Mouse (Mus musculus): ENCODE data around the gene Hbb-bh2. TPM values are rescaled to one million over a fixed set of nuclear protein-coding genes. Genes with fewer than 3 reads are reported as not detected.

Gene Hbb-bh2
- polyA plus RNA-seq (2015; fragmentation: Nextera tagmentation; extraction: Ambion mirVana), result not detected in 2 replicates

- no peaks in the 10 kb centered on the region for H3K27me3 ChIP-seq (ENCODE audit: insufficient read depth, low read length)
- H3K9me3 ChIP-seq (ENCODE audit: low read length), result no peaks in the 10 kb centered on the region
- no peaks in the 10 kb centered on the region for H3K36me3 ChIP-seq (replicated peaks; ENCODE audit: insufficient read depth, low read length)
- H3K9ac ChIP-seq (replicated peaks), result no peak within 1 kb of the TSS
- no peak within 1 kb of the TSS for H3K4me2 ChIP-seq (ENCODE audit: low read depth, low read length)
- no peak within 1 kb of the TSS for H3K4me3 ChIP-seq (ENCODE audit: low read depth, low read length)
- no peaks in the 10 kb centered on the region for H3K4me1 ChIP-seq (ENCODE audit: insufficient read depth)
- no peak for TF ChIP-seq EP300 (IDR thresholded peaks at IDR 0.05; ENCODE audit: low read depth)
- ATAC-seq (no peak), DNase-seq (no peak)
- H3K27ac ChIP-seq (ENCODE audit: low read depth), result no peak within 1 kb of the TSS
- WGBS (ENCODE audit: insufficient replicate concordance), result 75% methylated on average over 3 of the region's 3 CpGs
Observed at GRCm38 (mm10) chr7:103840268-103840667, at the start of gene Hbb-bh2. Hbb-bh2 (minus strand) TSS chr7:103840520.

GRCm38 (mm10) chr7:103886152-103886551 lies 45.8 kb upstream of the Hbb-bh2 start, which contains the start of gene Olfr66:
Olfr66 (minus strand) TSS chr7:103886252.
- Histone ChIP-seq H3K27ac (ENCODE audit: low read depth) (no peak within 1 kb of the TSS), H3K4me1 (ENCODE audit: insufficient read depth) (no peaks in the 10 kb centered on the region), H3K9ac (replicated peaks) (no peak within 1 kb of the TSS), H3K4me3 (ENCODE audit: low read depth, low read length) (no peak within 1 kb of the TSS), H3K4me2 (ENCODE audit: low read depth, low read length) (no peak within 1 kb of the TSS), H3K36me3 (replicated peaks; ENCODE audit: insufficient read depth, low read length) (no peaks in the 10 kb centered on the region), H3K9me3 (ENCODE audit: low read length) (no peaks in the 10 kb centered on the region), H3K27me3 (ENCODE audit: insufficient read depth, low read length) (no peaks in the 10 kb centered on the region)
- TF ChIP-seq CTCF (IDR thresholded peaks at IDR 0.05; ENCODE audit: low read depth) (no peak), EP300 (IDR thresholded peaks at IDR 0.05; ENCODE audit: low read depth) (no peak)
- ATAC-seq, result no peak
- DNase-seq, result no peak

DNA sequence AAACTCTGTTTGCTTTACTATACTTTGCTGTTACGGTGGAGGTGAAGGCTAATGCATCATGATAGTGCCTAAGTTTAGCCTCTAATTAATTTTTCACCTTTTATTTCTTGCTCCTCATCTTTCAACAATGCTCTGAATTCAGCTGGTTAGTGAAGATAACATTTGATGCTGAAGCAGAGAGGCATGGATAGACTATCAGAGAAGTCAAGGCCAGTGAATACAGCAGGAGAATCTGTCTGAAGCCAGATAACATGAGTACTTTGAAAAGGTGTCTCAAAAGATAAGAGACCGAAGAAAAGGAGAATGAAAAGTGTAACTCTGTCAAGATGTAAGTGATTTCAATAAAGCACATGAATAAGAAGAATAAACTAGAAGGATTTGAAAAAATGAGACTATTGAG lies 36.8 kb upstream of the Hbb-bh2 start:
- Histone ChIP-seq H3K27ac (ENCODE audit: low read depth) (peak overlapping the region; percentile 74; the same call in 1 of the 2 replicates), H3K4me2 (ENCODE audit: low read depth, low read length) (no peak overlapping the region), H3K9me3 (ENCODE audit: low read length) (no peaks in the 10 kb centered on the region), H3K27me3 (ENCODE audit: insufficient read depth, low read length) (no peaks in the 10 kb centered on the region), H3K4me3 (ENCODE audit: low read depth, low read length) (no peak overlapping the region), H3K36me3 (replicated peaks; ENCODE audit: insufficient read depth, low read length) (no peaks in the 10 kb centered on the region), H3K9ac (replicated peaks) (no peak overlapping the region), H3K4me1 (ENCODE audit: insufficient read depth) (peaks cover 16% of the 10 kb centered on the region)
- TF ChIP-seq EP300 (IDR thresholded peaks at IDR 0.05; ENCODE audit: low read depth) (peak; percentile 100), CTCF (IDR thresholded peaks at IDR 0.05; ENCODE audit: low read depth) (no peak)
- DNase-seq (no peak), ATAC-seq (peak; percentile 93)
- 52% methylated on average over 2 of the region's 2 CpGs for WGBS (ENCODE audit: insufficient replicate concordance)

DNA sequence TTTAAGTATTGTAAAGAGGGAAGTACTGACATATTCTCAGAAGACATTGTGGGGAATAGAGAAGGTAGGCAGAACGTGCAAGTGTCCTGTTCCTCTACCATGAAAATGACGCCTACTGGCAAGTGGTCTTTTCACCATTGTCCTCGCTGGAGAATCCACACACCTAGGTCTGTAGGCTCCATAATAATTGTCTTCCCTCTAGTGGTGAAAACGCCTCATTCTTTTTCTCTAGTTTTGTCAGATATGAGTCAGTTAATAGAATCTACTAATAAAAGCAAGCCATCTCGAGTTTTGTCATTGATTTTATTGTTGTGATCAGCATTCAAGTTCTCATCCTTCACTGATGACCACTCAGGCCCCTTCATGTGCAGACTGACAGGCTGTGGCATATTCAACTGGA lies 34.1 kb upstream of the Hbb-bh2 start:
- Histone ChIP-seq H3K9me3 (ENCODE audit: low read length) (no peaks in the 10 kb centered on the region), H3K9ac (replicated peaks) (0 out of 2 replicates have a peak overlapping the region, but pooled peaks have one; percentile 3), H3K27me3 (ENCODE audit: insufficient read depth, low read length) (no peaks in the 10 kb centered on the region), H3K4me2 (ENCODE audit: low read depth, low read length) (peak overlapping the region; percentile 10; the same call in 1 of the 2 replicates), H3K27ac (ENCODE audit: low read depth) (peak overlapping the region; percentile 53), H3K4me1 (ENCODE audit: insufficient read depth) (peaks cover 17% of the 10 kb centered on the region), H3K4me3 (ENCODE audit: low read depth, low read length) (no peak overlapping the region), H3K36me3 (replicated peaks; ENCODE audit: insufficient read depth, low read length) (no peaks in the 10 kb centered on the region)
- no peak for ATAC-seq
- no peak for TF ChIP-seq EP300 (IDR thresholded peaks at IDR 0.05; ENCODE audit: low read depth)
- peak; percentile 60 for TF ChIP-seq CTCF (IDR thresholded peaks at IDR 0.05; ENCODE audit: low read depth)
- 33% methylated on average over 5 of the region's 5 CpGs for WGBS (ENCODE audit: insufficient replicate concordance)
- DNase-seq, result no peak

GRCm38 (mm10) chr7:103873064-103873463 lies 32.7 kb upstream of the Hbb-bh2 start:
- no peaks in the 10 kb centered on the region for H3K27me3 ChIP-seq (ENCODE audit: insufficient read depth, low read length)
- peak overlapping the region; percentile 80 for H3K27ac ChIP-seq (ENCODE audit: low read depth)
- H3K9ac ChIP-seq (replicated peaks), result peak overlapping the region; percentile 35; the same call in 1 of the 2 replicates
- peak overlapping the region; percentile 47; the same call in 1 of the 2 replicates for H3K4me2 ChIP-seq (ENCODE audit: low read depth, low read length)
- no peaks in the 10 kb centered on the region for H3K36me3 ChIP-seq (replicated peaks; ENCODE audit: insufficient read depth, low read length)
- peak; percentile 72 for TF ChIP-seq CTCF (IDR thresholded peaks at IDR 0.05; ENCODE audit: low read depth)
- TF ChIP-seq EP300 (IDR thresholded peaks at IDR 0.05; ENCODE audit: low read depth), result peak; percentile 62; the same call in 1 of the 2 replicates
- WGBS (ENCODE audit: insufficient replicate concordance), result 2% methylated on average over 1 of the region's 1 CpGs
- no peak for DNase-seq
- ATAC-seq, result no peak
- peaks cover 10% of the 10 kb centered on the region for H3K4me1 ChIP-seq (ENCODE audit: insufficient read depth)
- H3K9me3 ChIP-seq (ENCODE audit: low read length), result no peaks in the 10 kb centered on the region
- no peak overlapping the region for H3K4me3 ChIP-seq (ENCODE audit: low read depth, low read length)

DNA sequence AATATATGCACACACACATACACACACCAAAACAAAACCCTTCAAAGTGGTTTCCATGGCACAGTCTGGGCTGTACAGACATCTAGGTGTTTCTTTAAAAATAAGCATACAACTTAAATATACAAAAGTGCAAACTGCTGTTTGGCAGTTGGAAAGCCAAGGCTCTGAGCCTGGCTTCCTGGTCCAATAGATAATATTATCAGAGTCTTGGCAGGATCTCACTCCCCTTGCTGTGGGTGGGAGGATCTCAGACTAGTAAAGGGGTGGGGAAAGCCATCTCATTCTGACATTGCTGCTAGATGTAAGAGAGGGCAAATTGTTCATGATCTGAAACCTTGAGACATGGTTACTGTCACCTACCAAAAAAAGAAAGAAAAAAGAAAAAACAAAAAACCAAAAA lies 30.3 kb upstream of the Hbb-bh2 start:
- H3K27me3 ChIP-seq (ENCODE audit: insufficient read depth, low read length), result no peaks in the 10 kb centered on the region
- DNase-seq, result peak; percentile 51
- H3K4me3 ChIP-seq (ENCODE audit: low read depth, low read length), result no peak overlapping the region
- peaks cover 6% of the 10 kb centered on the region for H3K4me1 ChIP-seq (ENCODE audit: insufficient read depth)
- peak overlapping the region; percentile 38; the same call in 1 of the 2 replicates for H3K4me2 ChIP-seq (ENCODE audit: low read depth, low read length)
- H3K36me3 ChIP-seq (replicated peaks; ENCODE audit: insufficient read depth, low read length), result no peaks in the 10 kb centered on the region
- no peaks in the 10 kb centered on the region for H3K9me3 ChIP-seq (ENCODE audit: low read length)
- TF ChIP-seq CTCF (IDR thresholded peaks at IDR 0.05; ENCODE audit: low read depth), result no peak
- peak; percentile 100 for TF ChIP-seq EP300 (IDR thresholded peaks at IDR 0.05; ENCODE audit: low read depth)
- peak overlapping the region; percentile 96 for H3K27ac ChIP-seq (ENCODE audit: low read depth)
- peak overlapping the region; percentile 50 for H3K9ac ChIP-seq (replicated peaks)
- ATAC-seq, result peak; percentile 91

GRCm38 (mm10) chr7:103865716-103866115 lies 25.4 kb upstream of the Hbb-bh2 start:
- TF ChIP-seq EP300 (IDR thresholded peaks at IDR 0.05; ENCODE audit: low read depth) (peak; percentile 100), CTCF (IDR thresholded peaks at IDR 0.05; ENCODE audit: low read depth) (no peak)
- Histone ChIP-seq H3K4me3 (ENCODE audit: low read depth, low read length) (no peak overlapping the region), H3K27ac (ENCODE audit: low read depth) (peak overlapping the region; percentile 92), H3K4me2 (ENCODE audit: low read depth, low read length) (peak overlapping the region; percentile 29; the same call in 1 of the 2 replicates), H3K9ac (replicated peaks) (peak overlapping the region; percentile 52; the same call in 1 of the 2 replicates), H3K4me1 (ENCODE audit: insufficient read depth) (peaks cover 15% of the 10 kb centered on the region), H3K27me3 (ENCODE audit: insufficient read depth, low read length) (no peaks in the 10 kb centered on the region), H3K36me3 (replicated peaks; ENCODE audit: insufficient read depth, low read length) (no peaks in the 10 kb centered on the region), H3K9me3 (ENCODE audit: low read length) (no peaks in the 10 kb centered on the region)
- ATAC-seq (peak; percentile 81), DNase-seq (peak; percentile 37)
